Mouse (Mus musculus): ENCODE results near the gene Prkab1.

- TF ChIP-seq CTCF (IDR thresholded peaks at IDR 0.05; ENCODE audit: insufficient read depth, low read depth, low read length) = no peak
- no peak for TF ChIP-seq POLR2A (IDR thresholded peaks at IDR 0.05; ENCODE audit: insufficient read depth, low read depth, low read length)
These were observed 39.2 kb downstream of the Prkab1 start for GRCm38 (mm10) chr5:115985101-115985500.
